Mouse (Mus musculus): ENCODE results near the gene Atp2c2.
A peak's percentile ranks its signal among the peaks of the same experiment; 100 is the strongest.

Atp2c2 gene

DNA sequence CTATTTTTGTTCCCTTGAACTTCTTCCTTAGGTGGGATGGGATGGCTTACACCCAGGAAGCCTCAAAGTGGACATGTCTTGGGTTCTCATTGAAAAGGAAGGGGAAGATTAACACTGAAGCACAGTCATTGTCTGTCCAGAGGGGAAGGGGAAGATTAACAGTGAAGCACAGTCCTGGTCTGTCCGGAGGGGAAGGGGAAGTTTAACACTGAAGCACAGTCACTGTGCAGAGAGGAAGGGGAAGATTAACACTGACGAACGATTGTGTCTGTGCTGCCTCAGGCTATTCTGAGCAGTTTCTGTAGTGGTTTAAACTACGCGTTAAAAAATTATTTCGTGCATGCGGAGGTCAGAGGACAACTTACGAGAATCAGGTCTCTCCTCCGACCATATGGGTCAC lies 7.3 kb downstream of the Atp2c2 start:
- DNase-seq = no peak

- no peak for DNase-seq
Measured at GRCm38 (mm10) chr8:119708471-119708870, 8.7 kb downstream of the Atp2c2 start.

GRCm38 (mm10) chr8:119708878-119709702 lies 9.3 kb downstream of the Atp2c2 start:
- DNase-seq = no peak

DNA sequence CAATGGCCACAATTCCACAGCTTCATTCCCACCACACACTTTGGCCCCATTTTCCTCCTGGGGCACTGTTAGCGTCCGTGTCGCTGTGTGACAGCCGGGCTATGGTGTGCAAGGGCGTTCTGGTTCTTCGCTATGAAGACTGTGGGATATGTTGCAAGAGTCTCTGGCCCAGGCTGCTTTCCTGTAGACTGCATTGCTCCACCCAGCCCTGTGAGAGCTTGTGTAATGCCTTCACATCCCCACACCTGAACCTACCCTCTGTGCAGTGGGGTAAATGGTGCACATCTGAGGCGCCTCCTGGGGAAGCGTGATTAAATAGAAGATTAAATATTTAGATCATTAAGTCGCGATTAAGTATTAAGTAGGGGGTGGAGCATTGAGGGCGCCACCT lies 9.9 kb downstream of the Atp2c2 start:
- no peak for DNase-seq

DNA sequence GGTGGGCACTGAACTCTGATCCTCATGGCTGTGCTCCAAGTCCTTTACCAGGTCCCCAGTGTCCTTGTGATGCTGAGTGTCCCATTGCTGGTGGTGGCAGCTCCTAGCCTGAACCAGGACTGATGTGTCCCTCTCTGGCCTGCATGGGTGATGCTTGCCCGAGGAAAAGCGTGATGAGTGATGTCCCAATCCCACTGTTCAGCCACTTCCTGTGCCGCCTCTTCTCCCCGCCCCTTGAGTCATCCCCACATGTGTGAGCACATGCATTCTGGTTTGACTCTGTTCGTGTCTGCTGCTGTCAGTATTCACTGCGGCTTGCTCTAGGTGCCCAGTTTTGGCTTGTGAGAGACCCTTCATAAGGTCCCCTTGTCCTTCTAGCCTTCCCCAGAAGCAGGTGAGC lies 12.4 kb downstream of the Atp2c2 start:
- no peak for DNase-seq

- DNase-seq = no peak
Measured at GRCm38 (mm10) chr8:119713421-119713820, 13.6 kb downstream of the Atp2c2 start.

DNA sequence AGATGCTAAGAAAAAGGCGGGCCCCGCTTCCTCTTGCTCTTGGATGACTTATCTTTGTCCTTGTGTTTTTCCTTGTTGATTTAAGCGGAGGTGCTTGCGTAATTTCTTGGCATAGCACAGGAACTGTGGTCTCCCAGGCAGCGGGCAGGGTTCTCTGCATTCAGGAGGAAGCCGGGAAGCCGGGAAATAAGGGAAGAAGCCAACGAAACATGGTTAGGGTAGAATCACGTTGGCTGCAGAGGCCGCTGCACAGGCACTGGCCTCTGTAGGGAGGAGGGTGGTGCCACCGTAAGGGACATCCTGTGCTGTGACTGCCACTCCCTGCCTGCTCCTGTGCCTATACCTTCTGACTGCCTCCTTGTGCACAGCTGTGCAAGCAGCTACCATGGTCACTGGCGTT lies 15.4 kb downstream of the Atp2c2 start:
- DNase-seq = no peak

- DNase-seq = no peak
Measured at GRCm38 (mm10) chr8:119716730-119717299, 17.0 kb downstream of the Atp2c2 start.

DNA sequence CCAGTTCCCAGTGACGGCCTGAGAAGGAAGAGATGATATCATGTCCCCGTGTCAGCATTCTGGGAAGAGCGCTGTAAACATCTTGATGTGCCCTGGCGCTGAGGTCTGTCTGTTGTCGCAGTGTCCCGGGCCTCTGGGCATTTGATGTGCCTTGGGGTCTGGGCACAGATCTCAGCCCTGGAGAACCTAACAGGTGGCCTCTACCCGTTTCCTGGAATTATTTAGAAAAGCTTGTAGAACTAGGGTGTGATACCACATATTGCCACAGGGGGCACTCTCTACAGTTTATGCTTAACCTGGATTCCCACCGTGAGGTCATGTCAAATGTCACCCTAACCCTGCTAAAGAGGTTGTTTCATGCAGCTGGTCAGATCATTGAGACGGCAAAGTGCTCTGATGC lies 18.0 kb downstream of the Atp2c2 start:
- DNase-seq = peak; percentile 75

- DNase-seq = no peak
Measured at GRCm38 (mm10) chr8:119719011-119719501, 19.2 kb downstream of the Atp2c2 start.

- DNase-seq = no peak
Measured at GRCm38 (mm10) chr8:119722348-119722747, 22.5 kb downstream of the Atp2c2 start.

- no peak for DNase-seq
Measured at GRCm38 (mm10) chr8:119723676-119724075, 23.9 kb downstream of the Atp2c2 start.

DNA sequence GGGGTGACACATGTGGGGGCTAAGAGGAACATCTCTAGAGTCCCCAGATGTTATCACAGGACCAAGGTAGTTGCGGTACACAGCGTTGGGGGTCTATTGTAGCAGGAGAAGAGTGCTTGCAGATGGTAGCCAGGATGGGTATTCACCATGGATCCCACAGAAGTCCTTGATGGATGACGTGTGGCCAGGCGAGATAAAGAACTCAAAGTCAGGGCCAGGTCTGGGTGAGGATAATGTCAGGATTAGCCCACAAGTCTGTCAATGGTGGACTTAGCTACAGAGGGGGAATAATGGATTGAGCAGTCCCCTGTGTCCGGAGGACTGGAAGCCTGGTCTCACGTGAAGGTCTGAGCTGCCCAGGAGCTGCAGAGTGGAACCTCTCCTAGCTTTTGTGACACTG lies 24.8 kb downstream of the Atp2c2 start:
- no peak for DNase-seq

GRCm38 (mm10) chr8:119727093-119727492 lies 27.3 kb downstream of the Atp2c2 start:
- DNase-seq = no peak

DNA sequence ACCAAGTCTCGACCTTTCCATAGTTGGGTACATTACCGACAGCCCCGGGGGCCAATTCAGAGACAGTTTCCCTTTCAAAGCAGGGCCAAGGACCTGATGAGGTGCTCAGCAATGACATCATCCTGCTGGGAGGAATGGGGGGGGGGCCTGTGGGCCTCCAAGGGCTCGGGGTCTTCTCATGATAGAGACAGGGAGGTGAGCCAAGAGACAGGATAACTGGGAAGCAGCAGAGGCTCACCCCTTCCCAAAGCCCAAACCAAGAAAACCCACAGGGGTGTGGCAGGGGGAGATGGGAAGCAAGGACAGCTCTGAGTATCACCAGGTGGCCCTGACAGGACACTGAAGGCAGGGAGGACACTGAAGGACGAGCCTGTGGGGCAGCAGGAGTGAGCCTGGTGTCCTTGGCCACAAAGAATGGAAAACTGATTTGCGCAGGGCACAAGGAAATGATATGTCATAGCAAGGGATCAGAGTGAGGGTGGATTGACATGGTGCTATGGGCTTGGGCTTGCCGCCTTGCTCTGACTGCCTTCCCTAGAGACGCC lies 28.6 kb downstream of the Atp2c2 start:
- no peak for DNase-seq

DNA sequence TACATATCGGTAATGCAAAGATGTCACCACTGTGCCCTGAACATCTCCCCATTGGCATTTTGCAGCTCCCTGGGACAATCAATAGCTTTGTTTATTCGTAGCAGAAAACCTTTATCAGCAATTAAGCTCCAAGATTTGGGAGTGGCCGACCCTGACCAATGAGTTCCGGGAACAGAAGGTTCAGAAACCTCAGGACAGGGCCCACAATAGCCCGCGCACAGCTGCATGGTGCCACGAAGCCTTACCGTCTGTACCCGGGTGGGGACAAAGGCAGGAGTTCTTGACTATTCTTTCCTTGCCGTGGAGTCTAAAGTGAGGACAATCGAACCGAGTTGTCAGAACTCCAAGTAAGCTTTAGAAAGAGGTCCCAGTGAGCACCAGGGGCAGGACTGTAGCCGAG lies 32.3 kb downstream of the Atp2c2 start:
- DNase-seq = no peak

DNA sequence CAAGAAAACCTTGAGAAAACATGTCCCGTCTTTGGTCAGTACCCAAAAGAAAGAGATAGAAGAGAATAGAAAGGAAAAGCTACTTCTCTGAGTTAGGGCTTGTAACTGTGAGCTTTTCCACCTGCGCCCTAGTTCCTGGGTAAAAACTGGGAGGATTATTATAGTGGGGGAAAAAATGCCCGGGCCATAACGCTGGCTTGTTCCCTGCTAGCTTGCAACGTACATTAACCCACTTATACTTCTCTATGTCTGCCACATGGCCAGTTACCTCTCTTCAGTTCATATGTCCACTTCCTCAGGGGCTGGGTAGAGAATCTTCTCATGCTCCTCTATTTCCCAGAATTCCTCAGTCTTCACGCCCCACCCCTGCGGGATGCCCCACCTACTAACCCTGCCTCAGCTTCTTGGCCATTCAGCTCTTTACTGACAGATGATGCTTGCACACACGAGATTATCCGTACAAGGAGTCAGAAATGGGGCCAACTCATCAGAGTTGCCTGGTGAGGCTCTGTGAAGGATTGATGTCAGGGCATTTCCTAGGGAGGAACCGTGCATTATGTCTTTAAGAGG lies 36.6 kb downstream of the Atp2c2 start:
- no peak for DNase-seq

DNA sequence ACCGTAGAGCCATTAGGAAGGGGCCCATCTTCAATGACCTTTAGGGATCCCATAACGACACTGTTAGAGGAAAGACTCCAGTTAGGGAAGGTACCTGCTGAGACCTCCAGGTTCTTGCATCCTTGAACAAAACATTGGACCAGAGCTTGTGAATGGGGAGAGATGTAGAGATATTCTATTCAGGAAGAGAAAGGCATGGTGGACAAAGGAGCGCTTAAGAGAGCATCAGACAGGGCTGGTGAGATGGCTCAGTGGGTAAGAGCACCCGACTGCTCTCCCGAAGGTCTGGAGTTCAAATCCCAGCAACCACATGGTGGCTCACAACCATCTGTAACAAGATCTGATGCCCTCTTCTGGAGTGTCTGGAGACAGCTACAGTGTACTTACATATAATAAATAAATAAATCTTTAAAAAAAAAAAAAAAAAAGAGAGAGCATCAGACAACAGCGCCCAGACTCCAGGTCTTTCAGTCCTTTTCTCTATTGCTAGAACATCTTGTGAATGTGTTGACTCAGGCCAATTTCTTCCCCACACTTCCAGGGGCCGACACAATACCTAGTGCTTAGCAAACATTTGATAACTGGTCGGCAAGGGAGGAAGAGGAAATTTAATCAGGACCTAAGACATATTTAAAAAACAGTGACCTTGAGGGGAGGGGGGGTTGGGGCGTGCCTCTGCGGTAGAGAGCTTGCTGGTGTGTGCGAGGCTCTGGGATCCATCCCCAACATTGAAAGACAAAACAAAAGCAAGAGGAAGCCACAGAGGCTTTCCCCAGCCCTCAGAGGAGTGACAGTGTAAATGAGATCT lies 37.5 kb downstream of the Atp2c2 start:
- DNase-seq = no peak

DNA sequence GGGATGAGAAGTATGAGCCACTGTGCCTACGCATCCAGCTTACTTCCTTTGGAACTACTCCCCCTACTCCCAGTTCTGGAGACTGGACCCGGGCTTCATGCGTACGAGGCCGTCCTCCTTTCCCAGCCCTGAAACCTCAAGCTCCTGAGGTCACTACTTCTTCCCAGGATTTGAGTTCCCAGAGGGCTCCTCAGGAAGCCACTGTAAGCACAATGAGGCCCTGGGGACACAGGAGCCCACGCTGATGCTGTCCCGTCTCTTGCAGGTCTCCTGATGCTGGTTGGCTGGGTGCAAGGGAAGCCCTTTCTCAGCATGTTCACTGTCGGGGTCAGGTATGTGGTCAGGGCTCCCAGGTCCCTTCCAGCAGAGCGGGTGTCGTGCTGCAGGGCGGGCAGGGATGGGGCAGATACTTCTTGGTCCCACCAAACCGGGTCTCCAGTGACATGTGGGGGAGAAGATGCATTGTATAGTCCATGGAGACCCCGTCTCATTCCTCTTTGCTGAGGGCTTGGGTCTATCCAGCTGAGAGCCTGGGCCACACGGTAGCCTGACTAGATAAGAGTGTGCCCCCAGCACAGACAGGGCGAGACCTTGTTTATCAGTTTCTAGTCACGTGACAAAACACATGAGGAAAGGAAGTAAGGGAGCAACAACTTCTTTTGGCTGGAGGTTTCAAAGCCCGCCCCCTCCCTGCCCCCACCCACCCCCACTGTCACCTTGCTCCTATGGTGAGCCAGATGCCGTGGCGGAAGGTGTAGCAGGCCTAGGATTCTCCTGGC lies 38.5 kb downstream of the Atp2c2 start:
- DNase-seq = no peak

DNA sequence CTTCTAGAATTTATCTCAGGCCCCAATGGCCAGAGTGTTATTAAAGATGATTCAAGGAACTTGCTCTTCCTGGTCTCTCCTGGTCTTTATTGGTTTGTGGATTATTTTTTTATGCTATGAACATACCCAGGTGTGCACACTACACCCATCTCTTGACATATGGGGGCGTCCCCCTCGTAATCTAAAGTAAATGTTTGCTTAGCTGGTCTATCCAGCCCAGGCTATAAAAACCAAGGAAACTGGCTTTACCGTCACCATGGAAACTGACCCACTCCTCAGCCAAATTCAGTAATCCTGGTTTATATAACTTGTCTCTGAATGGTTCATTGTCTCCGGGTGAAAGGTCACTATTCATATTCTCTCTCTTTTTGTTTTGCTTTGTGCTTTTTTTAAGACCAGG lies 40.8 kb downstream of the Atp2c2 start:
- DNase-seq = no peak

DNA sequence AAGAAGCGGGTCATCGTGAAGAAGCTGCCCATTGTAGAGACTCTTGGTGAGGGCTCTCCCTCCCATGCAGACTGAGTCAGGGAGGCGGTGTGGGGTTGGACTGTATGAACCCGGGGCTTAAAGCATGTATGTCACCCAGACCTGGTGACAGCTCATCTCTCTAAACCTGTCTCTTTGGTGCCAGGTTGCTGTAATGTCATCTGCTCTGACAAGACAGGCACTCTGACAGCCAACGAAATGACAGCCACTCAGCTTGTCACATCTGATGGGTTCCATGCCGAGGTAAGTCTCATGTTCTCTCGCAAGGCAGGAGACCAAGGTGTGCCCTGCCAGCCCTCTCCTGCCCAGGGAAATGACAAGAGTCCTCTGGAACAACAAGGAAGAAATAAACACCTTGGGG lies 42.6 kb downstream of the Atp2c2 start:
- no peak for DNase-seq

Measured in thymus, postnatal 4 days (tissue).